Mouse (Mus musculus): ENCODE data around the gene Ulk4.

The Ulk4 gene

GRCm38 (mm10) chr9:121277118-121278060 is at the start of gene Ulk4:
Gene Ulk4 (minus strand): TSS chr9:121277197.
- DNase-seq = peak; percentile 94

GRCm38 (mm10) chr9:121322034-121322433 is 45.0 kb upstream of the Ulk4 start:
- no peak for DNase-seq

GRCm38 (mm10) chr9:121321118-121321517 is 44.1 kb upstream of the Ulk4 start:
- no peak for DNase-seq

GRCm38 (mm10) chr9:121320433-121320832 is 43.4 kb upstream of the Ulk4 start:
- DNase-seq = no peak

- DNase-seq = peak; percentile 71
These were observed 42.4 kb upstream of the Ulk4 start for GRCm38 (mm10) chr9:121319323-121319966.

- DNase-seq = no peak
These were observed 39.8 kb upstream of the Ulk4 start for GRCm38 (mm10) chr9:121316621-121317405.

- no peak for DNase-seq
These were observed 39.1 kb upstream of the Ulk4 start for GRCm38 (mm10) chr9:121315901-121316595.

- no peak for DNase-seq
These were observed 37.6 kb upstream of the Ulk4 start for GRCm38 (mm10) chr9:121314541-121315152.

- DNase-seq = peak; percentile 62
These were observed 36.8 kb upstream of the Ulk4 start for GRCm38 (mm10) chr9:121313656-121314374.

GRCm38 (mm10) chr9:121312237-121312891 is 35.4 kb upstream of the Ulk4 start:
- DNase-seq = no peak

- no peak for DNase-seq
These were observed 34.8 kb upstream of the Ulk4 start for GRCm38 (mm10) chr9:121311846-121312236.

- peak; percentile 55 for DNase-seq
These were observed 33.5 kb upstream of the Ulk4 start for GRCm38 (mm10) chr9:121310501-121310900.

GRCm38 (mm10) chr9:121309287-121309686 is 32.3 kb upstream of the Ulk4 start:
- no peak for DNase-seq

- no peak for DNase-seq
These were observed 28.5 kb upstream of the Ulk4 start for GRCm38 (mm10) chr9:121305456-121305855.

- no peak for DNase-seq
These were observed 27.5 kb upstream of the Ulk4 start for GRCm38 (mm10) chr9:121304520-121304919.

- no peak for DNase-seq
These were observed 26.8 kb upstream of the Ulk4 start for GRCm38 (mm10) chr9:121303748-121304147.

GRCm38 (mm10) chr9:121303086-121303485 is 26.1 kb upstream of the Ulk4 start:
- DNase-seq = no peak

GRCm38 (mm10) chr9:121302543-121302942 is 25.5 kb upstream of the Ulk4 start:
- no peak for DNase-seq

GRCm38 (mm10) chr9:121301041-121301920 is 24.3 kb upstream of the Ulk4 start:
- no peak for DNase-seq
